Comparison of ENCODE assay signal across 8 mouse cellular contexts in the genomic region with DNA sequence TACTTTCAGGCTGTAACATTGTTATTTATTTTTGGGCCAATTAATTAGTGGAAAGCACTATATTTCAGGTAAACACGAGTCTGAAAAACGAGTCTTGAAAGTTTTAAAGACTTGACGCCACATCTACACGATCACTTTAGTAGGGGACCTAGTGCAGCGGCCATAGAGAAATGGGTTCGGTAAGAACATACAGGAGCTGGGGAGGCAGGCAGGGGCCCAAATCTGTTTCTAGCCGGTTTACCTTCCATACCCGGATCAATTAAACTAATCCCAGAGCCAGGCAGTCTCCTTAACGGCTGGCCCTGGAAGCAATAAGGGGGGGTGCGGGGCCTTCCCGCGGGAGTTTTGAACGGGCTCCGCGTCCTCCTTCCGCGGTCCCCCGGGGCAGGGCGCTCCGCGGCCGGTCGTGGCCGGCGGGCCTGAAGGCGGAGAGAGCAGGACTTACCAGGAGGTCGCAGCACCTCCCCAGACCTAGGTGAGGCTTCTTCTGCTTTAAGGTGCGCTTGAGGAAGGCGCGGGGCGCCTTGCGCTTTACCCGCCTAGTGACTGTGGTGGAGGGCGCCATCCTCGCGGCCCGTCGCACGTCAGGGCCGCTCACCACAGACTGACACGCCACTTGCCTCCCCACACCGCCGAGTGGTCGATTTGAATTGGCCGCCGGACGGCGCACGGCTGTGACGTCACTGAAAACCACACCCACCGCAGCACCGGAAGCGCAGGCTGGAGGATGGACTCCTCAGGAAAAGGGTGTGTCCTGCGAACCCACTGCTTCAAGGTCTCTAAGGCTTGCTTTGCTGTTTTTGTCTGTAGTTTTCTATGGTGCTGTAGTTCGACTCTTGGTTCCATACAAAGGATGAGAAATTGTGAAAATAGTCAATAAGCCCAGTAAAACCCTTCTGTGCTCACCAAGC. TPM values are rescaled to one million over a fixed set of nuclear protein-coding genes. Genes with fewer than 3 reads are reported as not detected.
DNase-seq lines count a peak whose midpoint lies in the region; ATAC-seq lines count a peak whose summit lies in the region.

Gene Cenpw, minus strand, starts transcription at position 645 of the 911 bp plus-strand sequence.

- ATAC-seq in heart, embryonic 14.5 days (ENCODE audit: insufficient number of reproducible peaks, insufficient read depth, low FRiP score, low read depth) = peak; percentile 100
- peak; percentile 100 for ATAC-seq in liver, embryonic 13.5 days (ENCODE audit: low read depth)
- ATAC-seq in stomach, embryonic 16.5 days (ENCODE audit: insufficient read depth, low FRiP score) = peak; percentile 100

- H3K4me3 ChIP-seq in brown adipose tissue, adult 24 weeks (ENCODE audit: insufficient read depth, low read depth, low read length) = peak within 1 kb of the TSS; percentile 75
- peak within 1 kb of the TSS; percentile 80 to 100 for H3K4me3 ChIP-seq in heart, embryonic 14.5 days (ENCODE audit: control insufficient read depth in 1 of 2, insufficient read depth in 1 of 2, low read depth in 1 of 2, low read length in 2 of 2)
- H3K4me3 ChIP-seq in liver, embryonic 13.5 days (replicated peaks) = peak within 1 kb of the TSS; percentile 86
- peak within 1 kb of the TSS; percentile 58 for H3K4me3 ChIP-seq in stomach, embryonic 16.5 days (replicated peaks; ENCODE audit: low read length)

- peak; percentile 94 for DNase-seq in CD4-positive, CD25-positive, alpha-beta regulatory T cell, adult 2 months (ENCODE audit: low read depth, low spot score)
- peak; percentile 66 for DNase-seq in fibroblast of lung, adult 2 months (ENCODE audit: low read depth)
- peak; percentile 90 for DNase-seq in kidney, postnatal 14 days
- DNase-seq in liver, embryonic 13.5 days = peak; percentile 87
- DNase-seq in neural tube, embryonic 10.5 days (ENCODE audit: extremely low spot score, low spot score) = peak; percentile 96

- peak within 1 kb of the TSS; percentile 84 for H3K9ac ChIP-seq in heart, embryonic 14.5 days (ENCODE audit: low read length)
- peak within 1 kb of the TSS; percentile 90 for H3K9ac ChIP-seq in liver, embryonic 13.5 days
- peak within 1 kb of the TSS; percentile 82 for H3K9ac ChIP-seq in stomach, embryonic 16.5 days (ENCODE audit: low read length)

- no peaks in the 10 kb centered on the region for H3K4me1 ChIP-seq in brown adipose tissue, adult 24 weeks (ENCODE audit: control insufficient read depth, insufficient read depth, insufficient read length, low read length)
- H3K4me1 ChIP-seq in heart, embryonic 14.5 days (ENCODE audit: control insufficient read depth in 2 of 2, insufficient read depth in 2 of 2, low read length in 2 of 2) = peaks cover 0 to 2% of the 10 kb centered on the region in 2 experiments; a peak in 1 of 4 replicates
- H3K4me1 ChIP-seq in liver, embryonic 13.5 days (replicated peaks) = peaks cover 13% of the 10 kb centered on the region
- H3K4me1 ChIP-seq in stomach, embryonic 16.5 days (ENCODE audit: control insufficient read depth, insufficient read depth, low read length) = peaks cover 6% of the 10 kb centered on the region; the same call in 1 of the 2 replicates

- H3K27ac ChIP-seq in brown adipose tissue, adult 24 weeks (replicated peaks; ENCODE audit: low read depth, low read length) = no peak within 1 kb of the TSS
- H3K27ac ChIP-seq in heart, embryonic 14.5 days (replicated peaks in 1 of 2; ENCODE audit: control insufficient read depth in 1 of 2, insufficient read depth in 1 of 2, low read depth in 2 of 2, low read length in 2 of 2) = peak within 1 kb of the TSS; percentile 31 to 44; a peak in 2 of 4 replicates
- peak within 1 kb of the TSS; percentile 78 for H3K27ac ChIP-seq in liver, embryonic 13.5 days
- peak within 1 kb of the TSS; percentile 18; the same call in 1 of the 2 replicates for H3K27ac ChIP-seq in stomach, embryonic 16.5 days (ENCODE audit: low read length)

- no peaks in the 10 kb centered on the region for H3K9me3 ChIP-seq in heart, embryonic 14.5 days (ENCODE audit: control insufficient read depth, low read length)
- H3K9me3 ChIP-seq in liver, embryonic 13.5 days (replicated peaks) = no peaks in the 10 kb centered on the region
- no peaks in the 10 kb centered on the region for H3K9me3 ChIP-seq in stomach, embryonic 16.5 days (replicated peaks; ENCODE audit: control insufficient read depth, low read length)

- H3K4me2 ChIP-seq in heart, embryonic 14.5 days (ENCODE audit: low read length) = peak within 1 kb of the TSS; percentile 89
- peak within 1 kb of the TSS; percentile 83 for H3K4me2 ChIP-seq in liver, embryonic 13.5 days
- peak within 1 kb of the TSS; percentile 67 for H3K4me2 ChIP-seq in stomach, embryonic 16.5 days (ENCODE audit: low read depth, low read length)

- 1% methylated on average over 55 of the region's 55 CpGs for WGBS in heart, embryonic 14.5 days
- 1% methylated on average over 55 of the region's 55 CpGs for WGBS in liver, embryonic 13.5 days (ENCODE audit: insufficient replicate concordance)
- 2% methylated on average over 55 of the region's 55 CpGs for WGBS in stomach, embryonic 16.5 days

- no peaks in the 10 kb centered on the region for H3K36me3 ChIP-seq in heart, embryonic 14.5 days (ENCODE audit: control insufficient read depth, insufficient read depth, low read length)
- H3K36me3 ChIP-seq in liver, embryonic 13.5 days = 0 out of 2 replicates have a peak, but pooled peaks cover 9% of the 10 kb centered on the region
- H3K36me3 ChIP-seq in stomach, embryonic 16.5 days (ENCODE audit: control insufficient read depth, insufficient read depth, low read length) = no peaks in the 10 kb centered on the region

- no peaks in the 10 kb centered on the region for H3K27me3 ChIP-seq in heart, embryonic 14.5 days (ENCODE audit: control insufficient read depth, insufficient read depth, low read length)
- H3K27me3 ChIP-seq in liver, embryonic 13.5 days = no peaks in the 10 kb centered on the region
- no peaks in the 10 kb centered on the region for H3K27me3 ChIP-seq in stomach, embryonic 16.5 days (ENCODE audit: control insufficient read depth, insufficient read depth, low read length)

RNA-seq across cellular contexts. Expression of gene Cenpw, which starts in this region (rescaled TPM):
- polyA plus RNA-seq in brown adipose tissue, adult 24 weeks (2012; ENCODE audit: insufficient read depth, insufficient read length, missing spikeins) = 1.7 and 2.0 TPM in 2 replicates
- 38.9 and 40.5 TPM in 2 replicates for polyA plus RNA-seq in heart, embryonic 14.5 days (2014; fragmentation: Nextera tagmentation; extraction: Ambion mirVana)
- 43.8 and 44.5 TPM in 2 replicates for polyA plus RNA-seq in liver, embryonic 13.5 days (2015; fragmentation: Nextera tagmentation; extraction: Ambion mirVana)
- polyA plus RNA-seq in stomach, embryonic 16.5 days (2015; fragmentation: Nextera tagmentation; extraction: Ambion mirVana) = 32.0 and 38.1 TPM in 2 replicates

Comparison
In these comparisons a context has a peak if more than half of its experiments do, and no peak if none do; other contexts are left out.
1. RNA of gene Cenpw (polyA plus RNA-seq): 43.8 to 44.5 TPM in liver, embryonic 13.5 days, 38.9 to 40.5 TPM in heart, embryonic 14.5 days and 32.0 to 38.1 TPM in stomach, embryonic 16.5 days; 1.7 to 2.0 TPM in brown adipose tissue, adult 24 weeks; every median in the first group is over 10 times any median in the second.
2. Peak in every context shown above with its lines, with median percentiles within 50 percentile points of each other: DNase-seq, H3K4me3 ChIP-seq, ATAC-seq, H3K4me2 ChIP-seq and H3K9ac ChIP-seq.